Mouse (Mus musculus): ENCODE results near the gene Spata20. TPM values are rescaled to one million over a fixed set of nuclear protein-coding genes. Genes with fewer than 3 reads are reported as not detected.

Gene Spata20
- polyA plus RNA-seq, 1 experiment, result not detected

- 0 out of 2 replicates have a peak, but pooled peaks cover 4% of the 10 kb centered on the region for H3K27me3 ChIP-seq (ENCODE audit: control insufficient read depth, insufficient read depth, low read length)
- no peak overlapping the region for H3K4me3 ChIP-seq (ENCODE audit: low read depth, low read length)
- no peaks in the 10 kb centered on the region for H3K36me3 ChIP-seq (ENCODE audit: control insufficient read depth, insufficient read depth, low read length)
- H3K4me1 ChIP-seq (ENCODE audit: control insufficient read depth, insufficient read depth, insufficient read length, low read length), result peaks cover 20% of the 10 kb centered on the region
- 84% methylated on average over 8 of the region's 8 CpGs for WGBS
- no peak overlapping the region for H3K27ac ChIP-seq (ENCODE audit: insufficient read depth, low read depth, low read length)
- TF ChIP-seq POLR2A (IDR thresholded peaks at IDR 0.05; ENCODE audit: low read depth, low read length) (no peak), CTCF (IDR thresholded peaks at IDR 0.05; ENCODE audit: extremely low read depth, insufficient read length, insufficient replicate concordance, low read depth, low read length) (no peak)
These were observed 15.5 kb upstream of the Spata20 start for GRCm38 (mm10) chr11:94501482-94501881.

GRCm38 (mm10) chr11:94500362-94500761, 14.4 kb upstream of the Spata20 start:
- TF ChIP-seq CTCF (IDR thresholded peaks at IDR 0.05; ENCODE audit: extremely low read depth, insufficient read length, insufficient replicate concordance, low read depth, low read length), result no peak
- Histone ChIP-seq H3K27me3 (ENCODE audit: control insufficient read depth, insufficient read depth, low read length) (0 out of 2 replicates have a peak, but pooled peaks cover 4% of the 10 kb centered on the region), H3K4me1 (ENCODE audit: control insufficient read depth, insufficient read depth, insufficient read length, low read length) (peaks cover 20% of the 10 kb centered on the region), H3K4me3 (ENCODE audit: low read depth, low read length) (no peak overlapping the region), H3K36me3 (ENCODE audit: control insufficient read depth, insufficient read depth, low read length) (no peaks in the 10 kb centered on the region), H3K27ac (ENCODE audit: insufficient read depth, low read depth, low read length) (no peak overlapping the region)
- WGBS, result 38% methylated on average over 8 of the region's 8 CpGs

GRCm38 (mm10) chr11:94499661-94500152, 13.7 kb upstream of the Spata20 start, which contains the start of gene Epn3:
Gene Epn3, minus strand, starts transcription at chr11:94499974.
- 0 out of 2 replicates have a peak, but pooled peaks cover 4% of the 10 kb centered on the region for H3K27me3 ChIP-seq (ENCODE audit: control insufficient read depth, insufficient read depth, low read length)
- WGBS, result under 1% methylated on average over 26 of the region's 26 CpGs
- no peak within 1 kb of the TSS for H3K27ac ChIP-seq (ENCODE audit: insufficient read depth, low read depth, low read length)
- H3K36me3 ChIP-seq (ENCODE audit: control insufficient read depth, insufficient read depth, low read length), result no peaks in the 10 kb centered on the region
- no peak for TF ChIP-seq CTCF (IDR thresholded peaks at IDR 0.05; ENCODE audit: extremely low read depth, insufficient read length, insufficient replicate concordance, low read depth, low read length)
- peak within 1 kb of the TSS; percentile 60 for H3K4me3 ChIP-seq (ENCODE audit: low read depth, low read length)
- H3K4me1 ChIP-seq (ENCODE audit: control insufficient read depth, insufficient read depth, insufficient read length, low read length), result peaks cover 18% of the 10 kb centered on the region

- TF ChIP-seq POLR2A (IDR thresholded peaks at IDR 0.05; ENCODE audit: low read depth, low read length), result no peak
- TF ChIP-seq CTCF (IDR thresholded peaks at IDR 0.05; ENCODE audit: extremely low read depth, insufficient read length, insufficient replicate concordance, low read depth, low read length), result no peak
- peaks cover 16% of the 10 kb centered on the region for H3K4me1 ChIP-seq (ENCODE audit: control insufficient read depth, insufficient read depth, insufficient read length, low read length)
- WGBS, result 2% methylated on average over 2 of the region's 2 CpGs
- H3K4me3 ChIP-seq (ENCODE audit: low read depth, low read length), result peak overlapping the region; percentile 60
- H3K27ac ChIP-seq (ENCODE audit: insufficient read depth, low read depth, low read length), result no peak overlapping the region
- 0 out of 2 replicates have a peak, but pooled peaks cover 4% of the 10 kb centered on the region for H3K27me3 ChIP-seq (ENCODE audit: control insufficient read depth, insufficient read depth, low read length)
- no peaks in the 10 kb centered on the region for H3K36me3 ChIP-seq (ENCODE audit: control insufficient read depth, insufficient read depth, low read length)
These were observed 13.1 kb upstream of the Spata20 start for GRCm38 (mm10) chr11:94499035-94499434.

GRCm38 (mm10) chr11:94498093-94498996, 12.4 kb upstream of the Spata20 start:
- WGBS, result 16% methylated on average over 19 of the region's 19 CpGs
- TF ChIP-seq CTCF (IDR thresholded peaks at IDR 0.05; ENCODE audit: extremely low read depth, insufficient read length, insufficient replicate concordance, low read depth, low read length) (no peak), POLR2A (IDR thresholded peaks at IDR 0.05; ENCODE audit: low read depth, low read length) (0 out of 2 replicates have a peak, but pooled peaks have one; percentile 21)
- H3K27me3 ChIP-seq (ENCODE audit: control insufficient read depth, insufficient read depth, low read length), result 0 out of 2 replicates have a peak, but pooled peaks cover 4% of the 10 kb centered on the region
- peak overlapping the region; percentile 53 for H3K27ac ChIP-seq (ENCODE audit: insufficient read depth, low read depth, low read length)
- peaks cover 12% of the 10 kb centered on the region for H3K4me1 ChIP-seq (ENCODE audit: control insufficient read depth, insufficient read depth, insufficient read length, low read length)
- H3K4me3 ChIP-seq (ENCODE audit: low read depth, low read length), result peak overlapping the region; percentile 60
- no peaks in the 10 kb centered on the region for H3K36me3 ChIP-seq (ENCODE audit: control insufficient read depth, insufficient read depth, low read length)

GRCm38 (mm10) chr11:94495415-94495814, 9.4 kb upstream of the Spata20 start:
- no peaks in the 10 kb centered on the region for H3K36me3 ChIP-seq (ENCODE audit: control insufficient read depth, insufficient read depth, low read length)
- 85% methylated on average over 3 of the region's 3 CpGs for WGBS
- peaks cover 4% of the 10 kb centered on the region; the same call in 1 of the 2 replicates for H3K27me3 ChIP-seq (ENCODE audit: control insufficient read depth, insufficient read depth, low read length)
- H3K4me3 ChIP-seq (ENCODE audit: low read depth, low read length), result no peak overlapping the region
- peaks cover 12% of the 10 kb centered on the region for H3K4me1 ChIP-seq (ENCODE audit: control insufficient read depth, insufficient read depth, insufficient read length, low read length)
- no peak for TF ChIP-seq POLR2A (IDR thresholded peaks at IDR 0.05; ENCODE audit: low read depth, low read length)
- no peak for TF ChIP-seq CTCF (IDR thresholded peaks at IDR 0.05; ENCODE audit: extremely low read depth, insufficient read length, insufficient replicate concordance, low read depth, low read length)
- no peak overlapping the region for H3K27ac ChIP-seq (ENCODE audit: insufficient read depth, low read depth, low read length)

- Histone ChIP-seq H3K36me3 (ENCODE audit: control insufficient read depth, insufficient read depth, low read length) (no peaks in the 10 kb centered on the region), H3K27ac (ENCODE audit: insufficient read depth, low read depth, low read length) (no peak overlapping the region), H3K27me3 (ENCODE audit: control insufficient read depth, insufficient read depth, low read length) (no peaks in the 10 kb centered on the region; the same call in 1 of the 2 replicates), H3K4me1 (ENCODE audit: control insufficient read depth, insufficient read depth, insufficient read length, low read length) (no peaks in the 10 kb centered on the region), H3K4me3 (ENCODE audit: low read depth, low read length) (no peak overlapping the region)
- no peak for TF ChIP-seq CTCF (IDR thresholded peaks at IDR 0.05; ENCODE audit: extremely low read depth, insufficient read length, insufficient replicate concordance, low read depth, low read length)
- no peak for TF ChIP-seq POLR2A (IDR thresholded peaks at IDR 0.05; ENCODE audit: low read depth, low read length)
- 58% methylated on average over 7 of the region's 7 CpGs for WGBS
These were observed 5.7 kb upstream of the Spata20 start for GRCm38 (mm10) chr11:94491749-94492099.

All from small intestine, adult 2 months (tissue).